Mouse (Mus musculus): ENCODE results near the gene Lmcd1.

- TF ChIP-seq POLR2A (IDR thresholded peaks at IDR 0.05; ENCODE audit: low read depth, low read length): no peak
- TF ChIP-seq MYC (IDR thresholded peaks at IDR 0.05; ENCODE audit: low read depth, low read length): no peak
- no peak for TF ChIP-seq NRF1 (IDR thresholded peaks at IDR 0.05; ENCODE audit: low read depth, low read length)
- TF ChIP-seq CHD2 (IDR thresholded peaks at IDR 0.05; ENCODE audit: low read length): no peak
- no peak for TF ChIP-seq TCF12 (IDR thresholded peaks at IDR 0.05; ENCODE audit: low read depth, low read length)
- no peak for TF ChIP-seq SIN3A (IDR thresholded peaks at IDR 0.05; ENCODE audit: low read length)
Measured at GRCm38 (mm10) chr6:112337667-112338066, 64.1 kb downstream of the Lmcd1 start.
